Mouse (Mus musculus) forebrain, embryonic 11.5 days (tissue): Measurements from ENCODE around the gene Wfdc6a. TPM values are rescaled to one million over a fixed set of nuclear protein-coding genes. Genes with fewer than 3 reads are reported as not detected.
"Not testable (repeated sequence)": the region's sequence is repeated elsewhere in the genome, so short reads cannot be mapped to it uniquely, and the experiment has no call there.

Experiments used
- ATAC-seq: fragments of 200-750 bp; cut with Nextera tagmentation; replicated peaks from 2 replicates; pipeline ENCODE4 v1.8.0; 2017; ENCODE audit warnings: moderate TSS enrichment; ENCODE audit not compliant: low FRiP score
- DNase-seq: peaks from one replicate; pipeline ENCODE4 v3.0.0-alpha.2; 2017; ENCODE audit warnings: low spot score
- H3K27ac ChIP-seq: fragments of 300-500 bp; sonication (generic); 2 replicates; pipeline ENCODE4 v1.5.1; 2014; ENCODE audit warnings: low read depth, low read length
- H3K27me3 ChIP-seq: fragments of 300-500 bp; sonication (generic); 2 replicates; pipeline ENCODE4 v1.6.1; 2014; ENCODE audit warnings: mild to moderate bottlenecking, low read length, mixed read lengths; ENCODE audit not compliant: control insufficient read depth, insufficient read depth
- H3K36me3 ChIP-seq: fragments of 300-500 bp; sonication (generic); 2 replicates; pipeline ENCODE4 v1.6.1; 2014; ENCODE audit warnings: mild to moderate bottlenecking, low read length, moderate library complexity, mixed read lengths; ENCODE audit not compliant: control insufficient read depth, insufficient read depth
- H3K4me1 ChIP-seq: fragments of 300-500 bp; sonication (generic); replicated peaks from 2 replicates; pipeline ENCODE4 v1.6.1; 2014; ENCODE audit warnings: low read length, mixed read lengths; ENCODE audit not compliant: control insufficient read depth, insufficient read depth
- H3K4me2 ChIP-seq: fragments of 300-500 bp; sonication (generic); 2 replicates; pipeline ENCODE4 v1.6.1; 2014; ENCODE audit warnings: low read depth, mild to moderate bottlenecking, low read length, moderate library complexity, mixed read lengths; ENCODE audit not compliant: severe bottlenecking
- H3K4me3 ChIP-seq: fragments of 300-500 bp; sonication (generic); 2 replicates; pipeline ENCODE4 v1.5.1; 2014; ENCODE audit warnings: low read depth, low read length
- H3K9ac ChIP-seq: fragments of 300-500 bp; sonication (generic); 2 replicates; pipeline ENCODE4 v1.6.1; 2014; ENCODE audit warnings: low read length
- H3K9me3 ChIP-seq: fragments of 300-500 bp; sonication (generic); 2 replicates; pipeline ENCODE4 v1.6.1; 2016; ENCODE audit warnings: low read length, mixed read lengths; ENCODE audit not compliant: control insufficient read depth
- WGBS: fragments of 180-500 bp; shearing (Covaris S2); extraction: QIAGEN DNeasy Blood & Tissue Kit; methylation state at CpG from one replicate; pipeline ENCODE4 v1.1.7; 2014; 5-methylcytosine and 5-hydroxymethylcytosine counted together
- polyA plus RNA-seq: library from polyadenylated mRNA; unstranded; fragments of >200 nt; fragmentation: Nextera tagmentation; extraction: Ambion mirVana; gene quantifications from 2 replicates; pipeline ENCODE4 v1.2.1, GENCODE M21; 2014

Wfdc6a gene
- polyA plus RNA-seq, result not detected in 2 replicates

DNA sequence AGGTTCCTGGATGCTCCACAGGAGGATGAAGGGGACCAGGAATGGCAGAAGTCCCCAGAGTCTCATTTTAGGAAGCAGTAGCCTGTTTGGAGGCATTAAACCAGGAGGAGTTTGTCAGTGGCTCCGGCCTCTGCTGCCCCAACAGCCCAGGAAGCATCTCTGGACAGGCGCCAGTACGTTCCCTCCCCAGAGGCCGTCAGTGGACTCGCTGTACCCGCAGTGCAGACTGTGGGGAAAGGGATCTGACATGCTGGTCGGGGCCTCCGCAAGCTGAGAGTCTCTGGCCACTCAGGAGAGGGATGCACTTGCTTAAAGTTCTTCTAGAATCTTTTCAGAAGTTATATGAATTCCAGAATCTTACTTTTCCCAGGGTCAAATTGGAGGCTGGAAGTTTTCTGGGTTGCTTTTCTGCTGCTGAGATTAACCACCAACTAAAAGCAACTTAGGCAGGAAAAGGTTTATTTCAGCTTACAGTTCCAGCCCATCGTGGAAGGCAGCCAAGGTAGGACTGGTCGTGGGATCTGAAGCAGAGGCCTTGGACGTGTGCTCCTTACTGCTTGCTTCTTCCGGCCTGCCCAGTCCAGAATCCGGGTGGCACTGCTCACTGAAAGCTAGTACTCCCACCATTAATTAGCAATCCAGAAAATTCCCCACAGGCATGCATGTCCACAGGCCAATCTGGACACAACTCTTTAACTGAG lies at the start of gene Wfdc6a:
Gene Wfdc6a, minus strand, starts transcription at position 423 of the 701 bp plus-strand sequence.
- not testable (repeated sequence) for H3K9me3 ChIP-seq, ATAC-seq, H3K27ac ChIP-seq, H3K27me3 ChIP-seq, H3K4me2 ChIP-seq, DNase-seq, H3K9ac ChIP-seq, H3K4me1 ChIP-seq, H3K4me3 ChIP-seq, H3K36me3 ChIP-seq
- WGBS, result 65% methylated on average over 13 of the region's 13 CpGs

- DNase-seq (no peak), ATAC-seq (no peak)
- no peak overlapping the region for H3K4me3 ChIP-seq
- H3K9ac ChIP-seq, result no peak overlapping the region
- no peaks in the 10 kb centered on the region for H3K9me3 ChIP-seq
- no peaks in the 10 kb centered on the region for H3K27me3 ChIP-seq
- no peak overlapping the region for H3K4me2 ChIP-seq
- no peaks in the 10 kb centered on the region for H3K4me1 ChIP-seq
- no peaks in the 10 kb centered on the region for H3K36me3 ChIP-seq
- WGBS, result 84% methylated on average over 4 of the region's 4 CpGs
- H3K27ac ChIP-seq, result no peak overlapping the region
Observed at GRCm38 (mm10) chr2:164621775-164622174, 36.5 kb upstream of the Wfdc6a start.

- H3K9me3 ChIP-seq, result no peaks in the 10 kb centered on the region
- no peaks in the 10 kb centered on the region for H3K27me3 ChIP-seq
- H3K4me3 ChIP-seq, result no peak overlapping the region
- no peak overlapping the region for H3K4me2 ChIP-seq
- H3K9ac ChIP-seq, result no peak overlapping the region
- ATAC-seq (no peak), DNase-seq (no peak)
- no peak overlapping the region for H3K27ac ChIP-seq
- 81% methylated on average over 5 of the region's 5 CpGs for WGBS
- H3K4me1 ChIP-seq, result no peaks in the 10 kb centered on the region
- no peaks in the 10 kb centered on the region for H3K36me3 ChIP-seq
Observed at GRCm38 (mm10) chr2:164619050-164619449, 33.8 kb upstream of the Wfdc6a start.

- WGBS, result 93% methylated on average over 3 of the region's 3 CpGs
- no peaks in the 10 kb centered on the region for H3K36me3 ChIP-seq
- H3K4me2 ChIP-seq, result no peak overlapping the region
- ATAC-seq, result no peak
- no peak for DNase-seq
- no peaks in the 10 kb centered on the region for H3K4me1 ChIP-seq
- H3K9ac ChIP-seq, result no peak overlapping the region
- H3K27ac ChIP-seq, result no peak overlapping the region
- H3K4me3 ChIP-seq, result no peak overlapping the region
- no peaks in the 10 kb centered on the region for H3K27me3 ChIP-seq
- no peaks in the 10 kb centered on the region for H3K9me3 ChIP-seq
Observed at GRCm38 (mm10) chr2:164615386-164615785, 30.1 kb upstream of the Wfdc6a start.

- not testable (repeated sequence) for H3K36me3 ChIP-seq, H3K4me1 ChIP-seq, H3K9ac ChIP-seq, H3K27ac ChIP-seq, H3K4me3 ChIP-seq, H3K9me3 ChIP-seq, DNase-seq, H3K27me3 ChIP-seq, H3K4me2 ChIP-seq, ATAC-seq
- WGBS, result 69% methylated on average over 8 of the region's 8 CpGs
Observed at GRCm38 (mm10) chr2:164613471-164613870, 28.2 kb upstream of the Wfdc6a start, which contains the start of the genes Wfdc6b and Wfdc8. TSS of gene Wfdc6b (plus strand) at chr2:164613522. TSS of gene Wfdc8 (minus strand) at chr2:164613626.

DNA sequence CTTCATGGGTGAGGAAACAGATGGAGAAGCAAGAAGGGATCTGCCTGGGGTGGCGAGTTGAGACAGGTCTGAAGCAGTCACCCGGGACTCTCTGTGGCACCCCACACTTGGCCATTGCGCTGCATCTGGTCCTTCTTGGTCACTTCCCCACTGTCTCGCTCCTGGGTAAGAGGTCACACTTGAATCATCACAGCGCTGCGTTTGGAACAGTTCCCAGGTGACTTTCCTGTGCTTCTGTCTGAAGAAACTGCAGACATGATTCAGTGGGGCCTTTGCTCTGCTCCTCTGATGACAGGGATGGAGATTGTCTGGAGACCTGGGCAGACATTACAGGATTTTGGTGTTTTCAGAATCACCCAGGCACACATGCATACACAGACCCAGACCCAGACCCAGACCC lies 23.5 kb upstream of the Wfdc6a start:
- H3K4me2 ChIP-seq, result no peak overlapping the region
- no peak overlapping the region for H3K27ac ChIP-seq
- no peaks in the 10 kb centered on the region for H3K9me3 ChIP-seq
- H3K4me1 ChIP-seq, result no peaks in the 10 kb centered on the region
- ATAC-seq (no peak), DNase-seq (no peak)
- no peaks in the 10 kb centered on the region for H3K27me3 ChIP-seq
- H3K9ac ChIP-seq, result no peak overlapping the region
- H3K4me3 ChIP-seq, result no peak overlapping the region
- 78% methylated on average over 6 of the region's 6 CpGs for WGBS
- H3K36me3 ChIP-seq, result no peaks in the 10 kb centered on the region

- DNase-seq (no peak), ATAC-seq (no peak)
- Histone ChIP-seq H3K4me1 (no peaks in the 10 kb centered on the region), H3K9me3 (peaks cover 4% of the 10 kb centered on the region; the same call in 1 of the 2 replicates), H3K27me3 (no peaks in the 10 kb centered on the region), H3K4me3 (no peak overlapping the region), H3K9ac (no peak overlapping the region), H3K4me2 (no peak overlapping the region), H3K36me3 (no peaks in the 10 kb centered on the region), H3K27ac (no peak overlapping the region)
- 91% methylated on average over 8 of the region's 8 CpGs for WGBS
Observed at GRCm38 (mm10) chr2:164604411-164604810, 19.2 kb upstream of the Wfdc6a start.

GRCm38 (mm10) chr2:164603482-164603881 lies 18.2 kb upstream of the Wfdc6a start:
- ATAC-seq (no peak), DNase-seq (no peak)
- Histone ChIP-seq H3K4me3 (no peak overlapping the region), H3K9ac (no peak overlapping the region), H3K4me2 (no peak overlapping the region), H3K27ac (no peak overlapping the region), H3K4me1 (no peaks in the 10 kb centered on the region), H3K36me3 (no peaks in the 10 kb centered on the region), H3K9me3 (peaks cover 4% of the 10 kb centered on the region; the same call in 1 of the 2 replicates), H3K27me3 (no peaks in the 10 kb centered on the region)
- WGBS, result 94% methylated on average over 3 of the region's 3 CpGs

DNA sequence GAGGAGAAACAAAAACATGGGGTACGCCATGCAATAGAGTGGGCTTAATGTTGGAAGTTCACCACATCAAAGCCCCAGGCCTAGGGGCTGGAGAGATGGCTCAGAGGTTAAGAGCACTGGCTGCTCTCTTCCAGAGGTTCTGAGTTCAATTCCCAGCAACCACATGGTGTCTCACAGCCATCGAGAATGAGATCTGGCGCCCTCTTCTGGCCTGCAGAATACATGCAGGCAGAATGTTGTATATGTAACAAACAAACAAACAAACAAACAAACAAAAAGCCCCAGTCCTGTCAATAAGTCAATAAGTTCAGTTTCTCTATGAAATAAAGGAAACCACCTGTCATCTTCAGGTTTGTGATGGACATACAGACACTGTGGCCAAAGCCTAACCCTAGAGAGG lies 14.9 kb upstream of the Wfdc6a start:
- DNase-seq, result no peak
- WGBS, result 71% methylated on average over 3 of the region's 3 CpGs

More for the DNA sequence above, 14.9 kb upstream of the Wfdc6a start:
- no peaks in the 10 kb centered on the region for H3K36me3 ChIP-seq
- H3K4me2 ChIP-seq, result no peak overlapping the region
- no peak overlapping the region for H3K9ac ChIP-seq
- peaks cover 4% of the 10 kb centered on the region; the same call in 1 of the 2 replicates for H3K9me3 ChIP-seq
- H3K4me3 ChIP-seq, result no peak overlapping the region
- H3K4me1 ChIP-seq, result no peaks in the 10 kb centered on the region
- no peaks in the 10 kb centered on the region for H3K27me3 ChIP-seq
- no peak overlapping the region for H3K27ac ChIP-seq
- ATAC-seq, result no peak
